Comparison of ENCODE assay signal across 8 mouse cellular contexts in genomic region chr3:31149706-31150105, GRCm38 (mm10). TPM values are rescaled to one million over a fixed set of nuclear protein-coding genes. Genes with fewer than 3 reads are reported as not detected.
DNase-seq lines count a peak whose midpoint lies in the region; ATAC-seq lines count a peak whose summit lies in the region.

Gene Cldn11 (plus strand): TSS chr3:31149920.

- no peak within 1 kb of the TSS for H3K27ac ChIP-seq in forebrain, embryonic 16.5 days (ENCODE audit: low read length)
- no peak within 1 kb of the TSS for H3K27ac ChIP-seq in liver, embryonic 15.5 days (replicated peaks)
- H3K27ac ChIP-seq in neural tube, embryonic 15.5 days (replicated peaks) = no peak within 1 kb of the TSS

- DNase-seq in frontal cortex, adult 2 months (ENCODE audit: extremely low spot score in 1 of 2, low spot score in 1 of 2) = peak in 1 of 2 experiments; percentile 42
- no peak for DNase-seq in frontal cortex, postnatal 14 days (ENCODE audit: low spot score in 2 of 2)
- DNase-seq in adrenal gland, postnatal 4 days (ENCODE audit: low spot score in 2 of 2) = no peak
- peak; percentile 32 to 72 for DNase-seq in kidney, postnatal 25 days

- peak within 1 kb of the TSS; percentile 50 for H3K9ac ChIP-seq in forebrain, embryonic 16.5 days (replicated peaks; ENCODE audit: low read depth, low read length)
- H3K9ac ChIP-seq in liver, embryonic 15.5 days = no peak within 1 kb of the TSS
- H3K9ac ChIP-seq in neural tube, embryonic 15.5 days (replicated peaks) = peak within 1 kb of the TSS; percentile 27

- H3K4me1 ChIP-seq in forebrain, embryonic 16.5 days (replicated peaks; ENCODE audit: control insufficient read depth, insufficient read depth, low read length) = peaks cover 15% of the 10 kb centered on the region
- peaks cover 14% of the 10 kb centered on the region; the same call in 1 of the 2 replicates for H3K4me1 ChIP-seq in liver, embryonic 15.5 days (replicated peaks)
- peaks cover 18% of the 10 kb centered on the region for H3K4me1 ChIP-seq in neural tube, embryonic 15.5 days

- no peaks in the 10 kb centered on the region for H3K36me3 ChIP-seq in forebrain, embryonic 16.5 days (ENCODE audit: control insufficient read depth, insufficient read depth)
- no peaks in the 10 kb centered on the region for H3K36me3 ChIP-seq in liver, embryonic 15.5 days (replicated peaks)
- no peaks in the 10 kb centered on the region for H3K36me3 ChIP-seq in neural tube, embryonic 15.5 days

- 0% methylated on average over 31 of the region's 33 CpGs for WGBS in forebrain, embryonic 16.5 days
- WGBS in liver, embryonic 15.5 days (ENCODE audit: insufficient replicate concordance) = 0% methylated on average over 33 of the region's 33 CpGs
- under 1% methylated on average over 33 of the region's 33 CpGs for WGBS in neural tube, embryonic 15.5 days

- peak within 1 kb of the TSS; percentile 48 for H3K4me3 ChIP-seq in forebrain, embryonic 16.5 days (replicated peaks; ENCODE audit: low read length)
- peak within 1 kb of the TSS; percentile 15 for H3K4me3 ChIP-seq in liver, embryonic 15.5 days (replicated peaks)
- peak within 1 kb of the TSS; percentile 44 for H3K4me3 ChIP-seq in neural tube, embryonic 15.5 days (replicated peaks)

- peaks cover 9% of the 10 kb centered on the region for H3K27me3 ChIP-seq in forebrain, embryonic 16.5 days (replicated peaks; ENCODE audit: control insufficient read depth, insufficient read depth, low read length)
- peaks cover 29% of the 10 kb centered on the region for H3K27me3 ChIP-seq in liver, embryonic 15.5 days
- H3K27me3 ChIP-seq in neural tube, embryonic 15.5 days (replicated peaks) = peaks cover 30% of the 10 kb centered on the region

- peak; percentile 88 for ATAC-seq in forebrain, embryonic 16.5 days
- no peak for ATAC-seq in liver, embryonic 15.5 days (ENCODE audit: insufficient read depth)
- peak; percentile 75 for ATAC-seq in neural tube, embryonic 15.5 days (ENCODE audit: low FRiP score)
- no peak for ATAC-seq in erythroblast, adult 5-6 weeks (replicated peaks; ENCODE audit: low FRiP score, poor library complexity, severe bottlenecking)

- H3K9me3 ChIP-seq in forebrain, embryonic 16.5 days (ENCODE audit: control insufficient read depth, low read length) = no peaks in the 10 kb centered on the region
- no peaks in the 10 kb centered on the region for H3K9me3 ChIP-seq in liver, embryonic 15.5 days (replicated peaks)
- H3K9me3 ChIP-seq in neural tube, embryonic 15.5 days (replicated peaks) = no peaks in the 10 kb centered on the region

- H3K4me2 ChIP-seq in forebrain, embryonic 16.5 days (ENCODE audit: low read length) = peak within 1 kb of the TSS; percentile 94
- H3K4me2 ChIP-seq in liver, embryonic 15.5 days = peak within 1 kb of the TSS; percentile 60
- peak within 1 kb of the TSS; percentile 89 for H3K4me2 ChIP-seq in neural tube, embryonic 15.5 days

RNA-seq across cellular contexts. Expression of gene Cldn11, which starts in this region (rescaled TPM):
- polyA plus RNA-seq in frontal cortex, adult 2 months (2012; rRNA removed) = 135 and 164 TPM in 2 replicates
- total RNA-seq in adrenal gland, postnatal 4 days (2021) = 10 to 100 TPM; 24.3 to 27.6 TPM
- 43.5 and 64.5 TPM in 2 replicates for polyA plus RNA-seq in forebrain, embryonic 16.5 days (2015; fragmentation: Nextera tagmentation; extraction: Ambion mirVana)
- polyA plus RNA-seq in liver, embryonic 15.5 days (2015; fragmentation: Nextera tagmentation; extraction: Ambion mirVana) = 0.13 and 0.20 TPM in 2 replicates
- 29.8 and 30.3 TPM in 2 replicates for polyA plus RNA-seq in neural tube, embryonic 15.5 days (2015; fragmentation: Nextera tagmentation; extraction: Ambion mirVana)
- total RNA-seq in erythroblast, adult 5-6 weeks (2015; ENCODE audit: low replicate concordance) = not detected in 2 replicates
- total RNA-seq in erythroblast, adult 5-6 weeks (2017; ENCODE audit: low replicate concordance) = not detected in 2 replicates

Comparison
In these comparisons a context has a peak if more than half of its experiments do, and no peak if none do; other contexts are left out.
1. RNA of gene Cldn11 (total RNA-seq): 24.3 to 27.6 TPM in adrenal gland, postnatal 4 days; not detected in erythroblast, adult 5-6 weeks; every median in the first group is over 10 times any median in the second.
2. RNA of gene Cldn11 (polyA plus RNA-seq): 135 to 164 TPM in frontal cortex, adult 2 months, 43.5 to 64.5 TPM in forebrain, embryonic 16.5 days and 29.8 to 30.3 TPM in neural tube, embryonic 15.5 days; 0.13 to 0.20 TPM in liver, embryonic 15.5 days; every median in the first group is over 10 times any median in the second.
3. DNase-seq: peak in kidney, postnatal 25 days (2 of 2); none in frontal cortex, postnatal 14 days (0 of 2) and adrenal gland, postnatal 4 days (0 of 2).
4. ATAC-seq: peak in forebrain, embryonic 16.5 days (single experiment) and neural tube, embryonic 15.5 days (single experiment); none in liver, embryonic 15.5 days (single experiment) and erythroblast, adult 5-6 weeks (single experiment).
5. Peak in every context shown above with its lines, with median percentiles within 50 percentile points of each other: H3K4me2 ChIP-seq and H3K4me3 ChIP-seq.